Mouse (Mus musculus) ES-Bruce4 (cell line): ENCODE data around the gene Cox6b1.

Source experiments
- CTCF ChIP-seq: IDR thresholded peaks from one replicate; pipeline ENCODE4 v1.8.1; 2011; ENCODE audit warnings: low read depth, low read length
- EP300 ChIP-seq: IDR thresholded peaks from 2 replicates; pipeline ENCODE4 v1.6.1; 2011; ENCODE audit warnings: low read depth, low read length; ENCODE audit not compliant: insufficient read depth

- no peak; the same call in 1 of the 2 replicates for TF ChIP-seq EP300
- TF ChIP-seq CTCF: no peak
Measured at GRCm38 (mm10) chr7:30649591-30650540, 23.9 kb upstream of the Cox6b1 start, which contains the start of gene Rbm42.
